Mouse (Mus musculus) spleen, adult 2 months (tissue): ENCODE data around the gene Rasip1. TPM values are rescaled to one million over a fixed set of nuclear protein-coding genes. Genes with fewer than 3 reads are reported as not detected.

ENCODE experiments used
- DNase-seq, 2 experiments: peaks; one replicate each; pipeline versions ENCODE4 v3.0.0 to v3.0.0-alpha.2; 2012 to 2021; ENCODE audit warnings: low spot score in 2 of 2, low read depth in 1 of 2
- H3K27ac ChIP-seq: fragments of 200-500 bp; 2 replicates; pipeline ENCODE4 v1.5.1; 2012; ENCODE audit warnings: low read length, inconsistent platforms; ENCODE audit not compliant: insufficient read depth
- H3K27me3 ChIP-seq: fragments of 200-500 bp; 2 replicates; pipeline ENCODE4 v1.6.1; 2012; ENCODE audit warnings: mild to moderate bottlenecking, moderate library complexity, low read length, inconsistent platforms; ENCODE audit not compliant: control insufficient read depth, insufficient read depth
- H3K36me3 ChIP-seq: fragments of 200-500 bp; 2 replicates; pipeline ENCODE4 v1.6.1; 2012; ENCODE audit warnings: mild to moderate bottlenecking, low read length, inconsistent platforms; ENCODE audit not compliant: control insufficient read depth, insufficient read depth
- H3K4me1 ChIP-seq: fragments of 200-500 bp; 2 replicates; pipeline ENCODE4 v1.6.1; 2011; ENCODE audit warnings: inconsistent platforms; ENCODE audit not compliant: control insufficient read depth, insufficient read depth, insufficient read length
- H3K4me3 ChIP-seq: fragments of 200-500 bp; 2 replicates; pipeline ENCODE4 v1.5.1; 2011; ENCODE audit warnings: mild to moderate bottlenecking, inconsistent platforms; ENCODE audit not compliant: insufficient read depth, insufficient read length; ENCODE audit errors: extremely low read depth
- CTCF ChIP-seq: fragments of 200-500 bp; IDR thresholded peaks from 2 replicates; pipeline ENCODE4 v1.5.1; 2011; ENCODE audit warnings: mild to moderate bottlenecking, inconsistent platforms; ENCODE audit not compliant: insufficient read depth, insufficient read length, insufficient replicate concordance; ENCODE audit errors: extremely low read depth
- POLR2A ChIP-seq: fragments of 200-500 bp; IDR thresholded peaks from 2 replicates; pipeline ENCODE4 v1.6.1; 2011; ENCODE audit warnings: low read depth, low read length, inconsistent platforms
- WGBS: fragments of 180-500 bp; shearing (Covaris S2); methylation state at CpG from one replicate; pipeline ENCODE4 v1.1.7; 2018; 5-methylcytosine and 5-hydroxymethylcytosine counted together
- polyA plus RNA-seq: library from polyadenylated mRNA; depleted of rRNA; stranded (reverse); fragments of >200 nt; gene quantifications from 2 replicates; pipeline ENCODE4 v1.2.3, GENCODE M21; 2012; rRNA removed

Rasip1 gene
- polyA plus RNA-seq, 1 experiment = 18.8 TPM

- H3K27ac ChIP-seq = no peak overlapping the region
- no peaks in the 10 kb centered on the region for H3K27me3 ChIP-seq
- whole genome bisulfite sequencing = 85% methylated on average over 10 of the region's 10 CpGs
- DNase-seq = no peak
- TF ChIP-seq CTCF = no peak
- TF ChIP-seq POLR2A = no peak
- peaks cover 18% of the 10 kb centered on the region for H3K4me1 ChIP-seq
- no peaks in the 10 kb centered on the region for H3K36me3 ChIP-seq
- no peak overlapping the region for H3K4me3 ChIP-seq
Measured at GRCm38 (mm10) chr7:45685811-45686210, 58.5 kb downstream of the Rasip1 start.

GRCm38 (mm10) chr7:45686841-45687240 lies 59.6 kb downstream of the Rasip1 start:
- Histone ChIP-seq H3K4me1 (peaks cover 11% of the 10 kb centered on the region), H3K36me3 (no peaks in the 10 kb centered on the region), H3K4me3 (no peak overlapping the region), H3K27ac (no peak overlapping the region), H3K27me3 (no peaks in the 10 kb centered on the region)
- DNase-seq = no peak
- TF ChIP-seq POLR2A (no peak), CTCF (no peak)
- WGBS = 66% methylated on average over 3 of the region's 3 CpGs

Other genes starting within 250 kb of the Rasip1 start
- 273 and 277 TPM in 2 replicates for gene Snrnp70, start 231.7 kb upstream of the Rasip1 start, polyA plus RNA-seq
- 0.04 and 0.05 TPM in 2 replicates for gene Kcna7, start 221.8 kb upstream of the Rasip1 start, polyA plus RNA-seq
- gene Ntf5, start 213.8 kb upstream of the Rasip1 start, polyA plus RNA-seq = 0.12 and 0.33 TPM in 2 replicates
- not detected in 2 replicates for gene Lhb, start 206.7 kb upstream of the Rasip1 start, polyA plus RNA-seq
- gene Gys1, start 192.6 kb upstream of the Rasip1 start, polyA plus RNA-seq = 12.4 and 14.4 TPM in 2 replicates
- gene Ruvbl2, start 189.4 kb upstream of the Rasip1 start, polyA plus RNA-seq = 55.3 and 56.0 TPM in 2 replicates
- gene Ftl1, start 167.6 kb upstream of the Rasip1 start, polyA plus RNA-seq = 2,804 and 3,579 TPM in 2 replicates
- gene Bax, start 160.6 kb upstream of the Rasip1 start, polyA plus RNA-seq = 129 and 163 TPM in 2 replicates
- 0.04 and 0.49 TPM in 2 replicates for gene Tulp2, start 145.6 kb upstream of the Rasip1 start, polyA plus RNA-seq
- 0.13 TPM in 1 of 2 replicates, not detected in the other for gene Gm45808, start 140.7 kb upstream of the Rasip1 start, polyA plus RNA-seq
- gene Dhdh, start 138.7 kb upstream of the Rasip1 start, polyA plus RNA-seq = 1.5 and 1.6 TPM in 2 replicates
- gene Nucb1, start 117.1 kb upstream of the Rasip1 start, polyA plus RNA-seq = 171 and 188 TPM in 2 replicates
- 99.5 and 119 TPM in 2 replicates for gene Ppp1r15a, start 101.2 kb upstream of the Rasip1 start, polyA plus RNA-seq
- gene Plekha4, start 101.2 kb upstream of the Rasip1 start, polyA plus RNA-seq = 6.5 and 7.2 TPM in 2 replicates
- 1.7 TPM in 2 replicates for gene Hsd17b14, start 72.6 kb upstream of the Rasip1 start, polyA plus RNA-seq
- gene Bcat2, start 57.3 kb upstream of the Rasip1 start, polyA plus RNA-seq = 50.8 and 55.6 TPM in 2 replicates
- gene Fgf21, start 12.0 kb upstream of the Rasip1 start, polyA plus RNA-seq = 0.90 and 2.8 TPM in 2 replicates
- gene Fut1, start 10.2 kb upstream of the Rasip1 start, polyA plus RNA-seq = 0.71 and 1.1 TPM in 2 replicates
- gene Izumo1, start 5.7 kb upstream of the Rasip1 start, polyA plus RNA-seq = 0.46 and 0.63 TPM in 2 replicates
- gene Mamstr, start 12.5 kb downstream of the Rasip1 start, polyA plus RNA-seq = 2.5 and 2.7 TPM in 2 replicates
- gene Fut2, start 38.9 kb downstream of the Rasip1 start, polyA plus RNA-seq = 0.04 TPM in 1 of 2 replicates, not detected in the other
- gene Ntn5, start 56.5 kb downstream of the Rasip1 start, polyA plus RNA-seq = 2.2 and 5.1 TPM in 2 replicates
- 0.68 and 1.5 TPM in 2 replicates for gene Sec1, start 66.9 kb downstream of the Rasip1 start, polyA plus RNA-seq
- gene Car11, start 72.4 kb downstream of the Rasip1 start, polyA plus RNA-seq = 2.4 and 4.6 TPM in 2 replicates
- gene Dbp, start 77.6 kb downstream of the Rasip1 start, polyA plus RNA-seq = 20.0 and 30.1 TPM in 2 replicates
- gene Rpl18, start 88.0 kb downstream of the Rasip1 start, polyA plus RNA-seq = 1,792 and 2,504 TPM in 2 replicates
- gene Sphk2, start 90.5 kb downstream of the Rasip1 start, polyA plus RNA-seq = 41.0 and 56.3 TPM in 2 replicates
- gene Fam83e, start 93.7 kb downstream of the Rasip1 start, polyA plus RNA-seq = 0.09 and 0.26 TPM in 2 replicates
- not detected in 2 replicates for gene Spaca4, start 98.3 kb downstream of the Rasip1 start, polyA plus RNA-seq
- 3.6 and 3.7 TPM in 2 replicates for gene Lmtk3, start 156.2 kb downstream of the Rasip1 start, polyA plus RNA-seq
- gene Sult2b1, start 157.2 kb downstream of the Rasip1 start, polyA plus RNA-seq = 0.49 and 0.76 TPM in 2 replicates
- gene Cyth2, start 187.1 kb downstream of the Rasip1 start, polyA plus RNA-seq = 21.6 and 21.7 TPM in 2 replicates
- gene Kcnj14, start 197.3 kb downstream of the Rasip1 start, polyA plus RNA-seq = 0.26 TPM in 1 of 2 replicates, not detected in the other
- gene Grwd1, start 203.5 kb downstream of the Rasip1 start, polyA plus RNA-seq = 15.2 and 17.1 TPM in 2 replicates
- 78.7 and 92.6 TPM in 2 replicates for gene Kdelr1, start 245.3 kb downstream of the Rasip1 start, polyA plus RNA-seq